Mouse (Mus musculus) bone marrow, adult 2 months (tissue): ENCODE data around the gene Pex11b.

Source experiments
- CTCF ChIP-seq: fragments of 200-500 bp; IDR thresholded peaks from 2 replicates; pipeline ENCODE4 v1.5.1; 2011; ENCODE audit warnings: low read length, control low read depth; ENCODE audit not compliant: control insufficient read depth, insufficient read depth
- POLR2A ChIP-seq: fragments of 200-500 bp; IDR thresholded peaks from 2 replicates; pipeline ENCODE4 v1.6.1; 2011; ENCODE audit warnings: low read depth, mild to moderate bottlenecking, control low read depth, low read length, borderline replicate concordance; ENCODE audit not compliant: control insufficient read depth

- TF ChIP-seq CTCF, result no peak
- TF ChIP-seq POLR2A, result no peak
Measured at GRCm38 (mm10) chr3:96603311-96603710, 31.9 kb upstream of the Pex11b start.
